Mouse (Mus musculus) cerebellum, adult 9-11 months (tissue): ENCODE results near the gene Efna1.

Experiments used
- DNase-seq: peaks from one replicate; pipeline ENCODE4 v3.0.0; 2022

The Efna1 gene

DNA sequence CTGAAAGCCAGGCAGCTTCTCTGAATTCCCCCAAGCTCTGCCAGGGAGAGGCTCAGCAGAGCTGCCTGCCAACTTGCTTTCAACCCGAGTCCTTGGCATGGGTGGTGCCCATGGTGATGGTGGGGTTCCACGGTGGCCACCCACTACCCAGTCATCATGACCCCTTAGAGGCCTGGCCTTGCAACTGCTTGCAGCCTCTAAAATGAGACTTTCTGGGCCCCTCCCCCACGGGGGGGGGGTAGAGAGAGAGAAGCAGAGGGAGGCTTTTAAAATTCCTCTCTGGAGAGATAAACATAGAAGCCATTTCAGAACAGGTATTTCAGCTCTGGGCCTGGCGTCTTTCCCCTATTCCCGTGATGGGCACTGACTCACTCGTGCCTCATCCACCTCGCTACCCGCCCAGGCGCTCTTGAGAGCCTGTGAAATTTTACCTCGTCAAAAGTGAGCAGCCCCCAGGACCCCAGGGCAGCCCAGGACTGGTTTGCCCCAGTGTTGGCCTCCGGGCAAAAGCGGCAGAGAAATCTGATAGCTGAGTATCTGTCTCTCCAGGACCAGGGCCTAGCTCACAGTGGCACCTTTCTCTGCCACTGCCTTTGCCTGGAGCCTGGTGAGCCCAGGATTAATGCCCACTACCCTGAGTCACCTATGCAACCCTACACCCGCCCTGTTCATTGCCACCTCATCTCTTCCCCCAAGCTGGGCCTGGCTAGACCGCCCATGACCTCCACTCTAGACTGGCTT is 3.5 kb downstream of the Efna1 start:
- DNase-seq = peak; percentile 62

DNA sequence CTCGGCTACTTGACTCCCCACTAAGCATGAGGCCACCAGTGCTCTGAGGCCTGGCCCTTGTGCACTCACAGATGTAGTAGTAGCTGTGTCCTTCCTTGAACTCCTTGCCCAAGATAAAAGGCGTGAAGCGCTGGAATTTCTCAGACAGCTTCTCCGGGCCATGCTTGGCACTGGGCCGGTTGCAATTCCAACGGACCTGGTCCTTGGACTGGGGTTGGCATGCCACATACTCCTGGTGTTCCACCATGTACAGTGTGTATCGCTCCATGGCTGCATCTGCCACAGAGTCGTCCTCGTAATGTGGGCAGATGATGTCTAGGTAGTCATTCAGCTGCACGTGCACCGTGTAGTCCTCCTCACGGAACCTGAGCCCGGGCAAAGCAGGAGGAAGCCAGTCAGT is 4.9 kb downstream of the Efna1 start:
- no peak for DNase-seq

DNA sequence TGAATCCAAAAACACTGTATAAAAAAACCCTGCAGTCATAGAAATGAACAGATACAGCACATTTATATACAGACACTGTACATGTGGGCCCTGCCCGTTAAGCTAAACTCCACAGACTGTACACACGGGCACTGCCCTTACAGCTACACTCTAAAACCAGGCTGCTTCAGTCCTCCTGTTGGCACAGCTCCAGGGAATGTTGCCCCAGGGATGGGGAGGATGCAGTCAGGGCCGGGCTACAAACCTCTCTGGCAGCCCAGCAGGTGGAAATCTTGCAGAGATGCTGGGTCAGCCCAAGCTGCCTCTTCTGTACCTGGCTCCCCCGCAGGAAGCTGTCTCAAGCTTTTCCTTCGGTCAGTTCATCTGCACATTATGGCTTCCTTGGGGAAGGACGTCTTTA is 9.2 kb downstream of the Efna1 start:
- DNase-seq = peak; percentile 70

DNA sequence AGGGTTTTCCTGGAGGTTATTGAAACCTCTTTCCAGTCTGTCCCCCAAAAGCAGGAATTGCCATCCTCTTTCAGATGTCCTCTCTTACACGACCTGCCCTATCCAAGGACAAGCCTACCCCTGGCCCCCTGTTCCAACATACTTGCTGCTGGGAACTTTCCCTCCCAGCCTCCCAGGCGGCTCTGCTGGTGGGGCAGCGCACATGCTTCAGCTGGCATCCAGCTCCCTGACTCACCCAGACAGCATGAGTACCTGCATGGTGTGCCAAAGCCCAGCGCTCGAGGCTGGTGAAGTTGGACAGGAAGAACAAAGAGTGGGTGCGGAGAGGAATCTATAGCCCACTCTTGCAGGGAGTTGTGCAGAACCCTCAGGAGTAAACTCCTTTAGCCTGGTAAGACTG is 10.1 kb downstream of the Efna1 start:
- DNase-seq = peak; percentile 73

DNA sequence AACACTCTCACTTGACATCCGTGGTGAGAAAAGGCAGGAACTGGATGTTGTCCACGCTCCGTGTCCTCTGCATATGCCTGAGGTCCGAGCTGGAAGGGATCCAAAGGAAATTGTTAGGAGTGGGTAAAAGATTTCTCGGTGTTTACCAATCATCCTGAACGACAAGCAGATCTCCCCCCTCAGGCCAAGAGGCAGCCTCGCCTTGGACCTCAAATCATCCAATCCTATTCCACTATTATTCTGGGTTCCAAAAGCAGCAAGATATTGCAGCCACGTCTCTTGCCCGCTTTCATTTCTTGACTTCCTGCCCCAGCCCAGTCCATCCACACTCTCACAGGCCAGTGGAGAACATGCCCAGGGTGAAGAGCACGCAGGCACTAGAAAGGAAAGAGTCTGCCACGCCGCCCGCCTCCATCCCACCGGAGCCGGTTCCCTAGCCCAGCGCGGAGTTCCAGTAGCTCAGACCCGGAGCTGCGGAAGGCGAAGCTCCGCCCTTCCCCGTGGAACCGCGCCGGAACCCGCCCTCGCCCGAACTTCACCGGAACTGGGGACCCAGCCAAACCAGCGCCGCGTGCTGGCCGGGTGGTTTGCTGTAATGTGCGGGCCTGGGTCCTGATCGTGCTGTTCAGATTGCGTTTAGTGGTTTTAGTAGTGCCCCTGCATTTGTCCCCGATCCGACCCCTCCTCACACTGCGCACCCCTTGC is 10.7 kb downstream of the Efna1 start, which contains the start of gene Slc50a1:
TSS of gene Slc50a1 (minus strand) at position 520 of the 705 bp plus-strand sequence.
- DNase-seq = peak; percentile 86

DNA sequence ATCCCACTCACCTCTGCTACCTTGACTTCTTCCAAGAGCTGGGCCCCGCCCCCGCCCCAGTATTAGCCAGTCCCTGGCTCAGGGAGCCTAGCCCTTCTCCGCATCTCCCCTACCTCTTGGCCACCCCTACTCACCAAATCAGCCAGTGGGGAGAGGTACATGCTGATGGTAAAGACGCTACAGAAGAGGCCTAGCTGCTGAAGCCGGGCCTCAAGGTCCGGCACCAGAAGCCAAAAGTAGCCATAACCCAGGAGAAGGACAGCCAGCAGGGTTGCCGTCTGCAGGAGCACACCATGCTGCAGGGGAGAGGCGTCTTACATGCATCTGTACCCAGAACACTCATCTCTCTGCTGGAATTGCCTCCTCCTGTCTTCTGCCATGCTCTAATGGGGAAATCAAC is 12.0 kb downstream of the Efna1 start:
- peak; percentile 44 for DNase-seq

DNA sequence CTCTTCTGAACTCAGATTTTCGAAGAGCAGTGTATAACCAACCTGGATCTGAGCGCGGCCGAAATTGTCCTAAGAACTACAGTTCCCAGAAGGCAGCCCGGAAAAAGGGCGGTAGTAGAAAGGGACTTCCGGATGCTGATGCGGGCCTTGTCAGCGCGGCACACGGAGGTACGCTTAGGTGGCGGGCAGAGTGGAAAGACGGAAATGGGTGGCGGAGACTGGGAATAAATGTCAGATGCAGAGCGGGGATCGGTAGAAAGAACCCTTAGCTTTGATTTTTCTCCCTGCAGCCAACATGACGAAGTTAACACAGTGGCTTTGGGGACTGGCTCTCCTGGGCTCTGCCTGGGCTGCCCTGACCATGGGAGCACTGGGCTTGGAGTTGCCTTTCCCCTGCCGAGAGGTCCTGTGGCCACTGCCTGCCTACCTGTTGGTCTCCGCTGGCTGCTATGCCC is 14.5 kb downstream of the Efna1 start:
- peak; percentile 83 for DNase-seq

DNA sequence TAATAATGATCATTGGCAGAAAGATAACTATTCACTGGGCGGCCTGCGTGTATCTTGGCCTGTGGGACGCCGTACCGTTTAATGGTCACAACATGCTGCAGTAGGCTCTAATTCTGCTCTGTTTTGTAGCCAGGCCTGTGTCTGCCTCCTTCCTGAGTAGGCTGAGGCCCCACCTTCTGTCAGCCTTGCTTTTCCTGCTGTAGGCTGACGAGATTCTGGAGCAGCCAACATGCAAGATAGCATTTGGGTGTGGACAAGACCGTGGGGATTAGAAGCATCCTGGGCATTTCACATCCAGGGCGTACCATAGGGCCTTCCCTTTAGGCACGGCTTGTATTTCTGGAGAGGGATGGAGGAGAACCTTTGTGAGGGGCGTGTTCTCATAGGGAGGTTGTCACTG is 18.5 kb downstream of the Efna1 start:
- DNase-seq = no peak

DNA sequence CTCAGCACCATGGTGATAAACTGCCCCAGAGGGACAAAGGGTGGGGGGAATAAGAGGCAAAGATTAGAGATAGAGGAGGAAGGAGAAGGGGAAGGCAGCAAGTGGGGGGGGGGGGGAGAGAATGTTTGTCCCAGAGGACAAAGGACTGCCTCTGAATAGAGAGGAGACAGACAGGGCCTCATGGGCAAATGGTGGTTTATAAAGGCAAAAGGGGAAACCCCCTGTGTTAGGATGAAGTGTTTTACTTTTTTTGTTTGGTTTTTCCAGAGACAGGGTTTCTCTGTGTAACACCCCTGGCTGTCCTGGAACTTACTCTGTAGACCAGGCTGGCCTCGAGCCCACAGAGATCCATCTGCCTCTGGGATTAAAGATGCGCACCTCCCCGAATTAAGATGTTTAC is 20.7 kb downstream of the Efna1 start:
- no peak for DNase-seq

DNA sequence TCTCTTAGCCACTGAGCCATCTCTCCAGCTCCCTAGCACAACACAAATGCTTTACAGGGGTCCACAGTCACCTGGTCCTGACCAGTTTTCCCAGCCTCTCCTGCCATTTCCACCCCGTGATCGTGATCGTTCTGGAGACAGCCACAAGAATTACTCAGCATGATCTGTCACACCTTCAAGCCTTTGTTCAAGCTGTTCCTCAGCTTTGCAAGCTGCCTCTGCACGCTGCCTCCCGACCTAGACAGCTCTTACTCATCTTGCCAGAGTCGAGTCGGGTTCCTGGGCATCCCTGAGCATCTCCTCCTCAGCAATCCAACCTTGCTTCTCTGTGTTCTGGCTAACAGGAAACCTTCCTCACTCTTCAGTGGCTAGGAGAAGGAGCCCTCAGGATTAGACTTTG is 21.9 kb downstream of the Efna1 start, which contains the start of gene Dpm3:
TSS of gene Dpm3 (plus strand) at position 283 of the 400 bp plus-strand sequence.
- DNase-seq = no peak

DNA sequence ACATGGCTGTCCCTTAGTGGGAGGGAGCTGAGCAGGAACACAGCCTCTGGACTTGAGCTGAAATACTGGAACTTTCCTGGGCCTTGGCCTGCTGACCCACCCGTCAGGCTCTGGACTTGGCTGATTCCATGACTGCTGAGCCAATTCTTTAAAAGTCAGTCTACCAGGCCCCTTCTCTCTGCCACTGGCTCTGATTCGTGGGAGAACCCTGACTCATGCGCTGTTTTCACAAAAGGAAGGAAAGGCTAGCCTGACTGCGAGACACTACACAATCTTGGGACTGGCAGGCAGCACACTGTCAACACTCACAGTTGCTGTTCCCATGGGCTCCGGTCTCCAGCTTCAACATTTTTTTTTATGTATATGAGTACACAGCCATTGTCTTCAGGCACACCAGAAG is 24.8 kb downstream of the Efna1 start:
- no peak for DNase-seq

DNA sequence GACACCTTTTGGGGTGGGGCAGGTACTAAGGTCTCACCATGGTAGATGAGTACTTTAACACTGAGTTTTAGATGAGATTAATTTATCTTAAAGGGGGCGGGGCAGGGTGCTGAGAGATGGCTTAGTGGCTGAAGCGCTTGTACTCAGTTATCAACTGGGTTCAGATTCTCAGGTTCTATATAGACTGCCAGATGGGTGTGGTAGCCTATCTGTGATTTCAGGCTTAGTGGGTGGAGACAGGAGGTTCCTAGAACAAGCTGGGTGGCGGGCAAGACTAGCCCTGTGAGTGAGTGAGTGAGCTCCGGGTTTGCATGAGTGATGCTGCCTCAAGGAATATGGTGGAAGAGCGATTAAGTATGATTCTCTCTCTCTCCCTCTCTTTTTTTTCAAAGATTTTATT is 25.9 kb downstream of the Efna1 start:
- DNase-seq = no peak

DNA sequence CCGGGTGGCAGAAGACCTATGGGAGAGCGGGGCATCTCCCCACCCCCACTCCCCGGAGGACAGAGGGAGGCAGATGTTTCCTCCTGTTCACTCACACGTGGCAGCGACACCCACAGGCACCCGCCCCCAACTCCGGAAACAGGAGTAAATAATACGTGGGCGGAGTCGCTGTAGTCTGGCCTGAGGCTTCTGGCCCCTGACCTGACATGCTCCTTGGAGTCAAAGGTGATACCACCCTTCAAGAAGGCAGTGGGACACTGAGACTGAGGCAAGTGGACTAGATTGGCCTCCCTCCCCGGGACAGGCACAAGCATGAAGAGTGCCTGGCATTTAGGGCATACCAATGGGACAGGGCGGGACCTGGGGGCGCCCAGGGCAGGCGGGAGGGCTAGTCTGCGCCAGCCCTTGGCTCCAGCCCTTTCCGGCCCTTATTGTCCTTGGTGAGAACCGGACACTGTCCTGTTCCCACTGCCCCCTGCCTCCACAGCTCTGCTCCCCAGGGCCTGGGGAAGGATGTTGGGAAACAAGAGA is 29.5 kb downstream of the Efna1 start:
- DNase-seq = peak; percentile 39

DNA sequence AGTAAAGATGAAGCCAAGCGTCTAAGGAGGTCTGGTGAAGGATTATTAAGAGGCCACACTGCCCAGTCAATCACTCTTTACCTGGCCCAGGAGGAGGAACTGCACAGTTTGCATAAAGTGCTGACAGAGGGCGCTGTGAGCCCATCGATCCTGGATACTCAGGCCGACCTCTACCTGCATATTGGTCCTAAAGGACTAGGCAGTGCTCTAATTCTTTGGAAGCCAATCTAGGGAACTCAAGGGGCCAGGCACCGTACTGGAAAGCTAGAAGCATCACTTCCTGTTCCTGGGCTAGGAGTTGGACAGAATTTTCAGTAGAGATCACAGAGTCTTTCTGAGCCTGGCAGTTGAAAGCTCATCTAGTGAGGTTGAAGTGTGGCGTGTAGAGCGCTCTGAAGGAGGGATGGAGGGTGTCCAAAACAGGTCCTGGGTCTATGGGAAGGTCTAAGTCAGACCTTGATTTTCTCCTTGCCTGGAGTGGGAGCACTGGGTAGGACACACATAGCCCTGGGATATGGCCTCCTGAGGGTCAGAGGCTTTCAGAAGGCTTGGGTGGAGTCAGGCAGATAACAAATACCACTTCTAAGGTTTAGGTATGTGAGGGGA is 30.4 kb downstream of the Efna1 start:
- DNase-seq = peak; percentile 70

DNA sequence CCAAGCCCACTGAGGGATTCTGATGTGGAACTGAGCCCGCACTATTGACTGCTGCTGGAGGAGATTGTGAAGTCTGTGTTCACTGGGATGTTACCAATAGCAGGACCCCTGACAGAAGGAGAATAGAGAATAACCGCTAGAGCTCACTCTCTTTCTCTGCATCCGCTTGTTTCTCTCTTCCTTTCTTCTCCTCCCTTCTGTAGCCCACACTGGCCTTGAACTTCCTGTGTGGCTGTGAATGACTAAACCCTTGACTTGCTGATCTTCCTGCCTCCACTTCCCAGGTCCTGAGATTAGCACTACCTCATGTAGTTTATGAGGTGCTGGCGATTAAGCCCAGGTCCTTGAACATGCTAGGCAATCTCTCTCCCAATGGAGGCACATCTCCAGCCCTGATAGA is 33.5 kb downstream of the Efna1 start:
- no peak for DNase-seq

DNA sequence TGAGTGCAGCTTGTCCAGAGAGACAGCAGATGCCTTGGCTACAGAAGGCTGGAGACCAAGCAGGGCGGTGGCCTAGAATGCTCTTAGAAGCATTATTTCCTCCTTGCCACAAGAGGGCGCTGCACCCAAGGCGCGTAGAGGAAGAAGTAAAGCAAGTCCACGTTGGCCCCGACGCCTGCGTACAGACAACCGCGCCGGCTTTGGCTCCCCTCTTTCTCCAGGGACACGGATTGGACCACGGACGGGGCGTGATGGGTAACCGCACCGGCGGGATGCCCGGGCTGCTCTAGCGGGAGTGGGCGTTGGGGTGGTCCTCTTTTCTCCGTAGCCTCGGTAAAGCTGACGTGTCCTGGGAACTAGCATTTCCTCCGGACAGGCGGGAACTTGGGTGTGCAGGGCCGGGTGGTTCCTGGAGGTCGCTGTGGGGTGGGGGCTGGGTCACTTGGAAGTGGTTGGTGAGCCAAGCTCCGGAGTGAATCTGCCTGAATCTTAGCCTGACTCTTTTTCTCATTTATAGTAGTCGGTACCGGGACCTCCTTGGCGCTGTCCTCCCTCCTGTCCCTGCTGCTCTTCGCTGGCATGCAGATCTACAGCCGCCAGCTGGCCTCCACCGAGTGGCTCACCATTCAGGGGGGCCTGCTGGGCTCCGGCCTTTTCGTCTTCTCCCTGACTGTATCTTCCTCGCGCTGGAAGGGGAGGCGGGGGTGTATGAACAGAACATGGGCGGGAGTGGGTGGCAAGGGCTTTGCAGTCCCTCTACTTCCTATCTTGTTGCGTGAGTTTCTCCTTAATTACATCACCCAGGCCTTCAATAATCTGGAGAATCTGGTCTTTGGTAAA is 34.5 kb downstream of the Efna1 start, which contains the start of gene Trim46:
TSS of gene Trim46 (minus strand) at position 49 of the 840 bp plus-strand sequence.
- peak; percentile 95 for DNase-seq

DNA sequence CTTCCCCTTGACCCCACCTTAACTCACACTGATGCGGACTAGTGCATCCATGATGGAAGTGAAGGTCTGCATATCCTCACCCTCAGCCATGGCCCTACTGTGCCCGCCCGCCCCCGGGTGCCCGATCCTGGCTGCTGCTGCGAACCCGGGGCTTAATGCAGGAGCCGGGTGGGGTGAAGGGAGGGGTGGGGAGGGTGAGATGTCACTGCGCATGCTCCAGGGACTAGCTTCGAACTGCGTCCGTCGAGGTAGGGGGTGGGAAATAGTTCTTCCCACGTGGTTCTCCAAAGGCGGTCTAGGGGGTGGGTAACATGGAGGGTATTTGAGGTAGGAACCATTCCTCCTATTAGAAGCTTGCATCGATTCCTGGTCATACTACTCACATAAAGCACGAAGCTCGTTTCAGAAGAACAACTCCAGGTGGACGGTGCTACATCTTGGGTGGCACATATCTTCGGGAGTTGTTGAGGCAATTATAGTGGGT is 35.2 kb downstream of the Efna1 start, which contains the start of gene Krtcap2:
TSS of gene Krtcap2 (plus strand) at position 279 of the 484 bp plus-strand sequence.
- DNase-seq = peak; percentile 85

DNA sequence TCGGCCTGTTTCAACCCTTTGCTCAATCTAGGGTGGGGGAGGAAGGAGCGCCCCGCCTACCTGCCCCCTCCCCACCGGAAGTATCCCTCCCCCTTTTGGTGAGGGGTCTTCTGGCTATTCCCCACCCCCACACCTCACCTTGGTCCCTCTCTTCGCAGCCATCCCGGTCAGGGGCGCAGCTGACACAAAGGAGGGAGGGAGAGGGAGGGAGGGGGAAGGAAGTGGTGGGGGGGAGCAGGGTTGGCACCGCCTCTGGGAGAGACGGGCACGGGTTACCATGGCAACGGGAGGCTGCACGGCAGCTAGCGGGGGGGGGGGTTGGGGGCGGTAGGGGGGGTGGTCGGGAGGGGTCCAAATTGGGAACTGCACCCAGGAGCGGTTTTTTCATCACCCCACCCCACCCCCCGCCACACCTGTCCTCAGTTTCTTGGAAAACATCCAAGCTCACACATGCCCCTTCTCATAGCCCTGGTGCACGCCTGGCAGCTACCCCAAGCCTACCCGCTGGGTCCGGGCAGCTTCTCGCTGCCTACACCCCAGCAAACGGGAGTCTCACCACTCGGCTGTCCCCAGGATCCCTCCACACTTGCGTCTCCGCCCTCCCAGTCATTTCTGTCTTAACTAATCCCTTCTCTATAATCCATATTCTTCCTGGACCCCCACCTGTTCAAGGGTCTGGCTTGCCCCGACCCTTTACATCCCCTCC is 35.8 kb downstream of the Efna1 start:
- DNase-seq = peak; percentile 90

DNA sequence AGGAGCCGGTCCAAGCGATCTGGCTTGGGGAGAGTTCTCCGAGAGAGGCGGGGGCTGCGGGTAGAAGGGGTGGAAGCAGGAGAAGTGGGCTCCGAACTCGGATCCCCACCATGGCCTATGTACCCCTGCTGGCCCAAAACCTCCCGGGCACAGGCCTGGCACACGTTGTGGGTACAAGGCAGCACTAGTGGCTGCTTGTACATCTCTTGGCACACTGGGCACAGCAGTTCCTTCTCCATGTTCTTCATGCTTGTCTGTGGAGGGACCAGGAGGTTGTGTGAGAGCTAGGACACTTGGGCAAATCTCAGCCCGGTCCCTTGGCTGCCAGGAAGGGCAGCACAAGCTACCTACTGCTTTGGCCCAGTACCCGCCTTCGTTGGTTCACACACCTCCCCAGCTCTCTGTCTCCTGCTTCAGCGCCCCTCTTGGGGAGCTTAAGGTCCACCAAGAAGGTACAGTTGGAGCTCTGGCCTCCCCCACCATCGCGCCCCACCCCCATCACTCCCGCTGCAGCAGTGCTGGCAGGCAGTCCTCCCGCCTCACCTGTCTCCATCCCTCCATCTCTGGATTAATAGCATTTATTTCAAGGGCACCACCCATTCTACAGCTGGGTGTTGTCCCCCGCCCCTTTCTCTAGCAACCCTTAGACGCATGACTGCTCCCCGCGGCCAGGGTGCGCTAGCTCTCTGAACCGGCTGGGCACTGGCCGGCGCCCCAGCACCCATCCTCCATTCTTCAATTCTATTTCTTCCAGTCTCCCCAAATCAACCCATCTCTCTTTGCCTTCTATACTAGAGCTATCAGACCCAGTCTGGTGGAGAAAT is 36.6 kb downstream of the Efna1 start:
- peak; percentile 80 for DNase-seq

DNA sequence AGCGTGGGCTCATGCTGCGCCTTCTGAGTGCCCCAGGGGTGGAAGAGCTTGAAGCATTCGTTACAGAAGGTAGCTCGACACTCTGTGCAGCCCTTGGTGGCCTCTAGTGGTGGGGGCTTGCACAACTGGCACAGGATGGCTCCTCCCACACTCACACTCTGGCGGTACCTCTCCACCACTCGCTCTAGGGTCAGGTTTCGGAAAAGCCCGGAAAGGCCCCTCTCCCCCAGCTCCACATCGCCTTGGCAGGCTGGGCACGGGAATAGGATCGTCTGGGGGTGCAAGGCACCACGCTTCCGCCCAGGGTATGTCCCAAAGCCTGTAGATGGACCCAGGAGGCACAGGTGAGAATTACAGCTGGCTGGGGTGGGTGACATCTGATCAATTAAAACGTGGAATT is 37.3 kb downstream of the Efna1 start:
- peak; percentile 71 for DNase-seq
